ENCODE assay signal across 23 mouse cellular contexts in genomic region chr4:127763736-127764135, GRCm38 (mm10).
DNase-seq lines count a peak whose midpoint lies in the region; ATAC-seq lines count a peak whose summit lies in the region.
"Had no signal": no experiment of that assay in that cellular context is flagged by ENCODE, and none has a peak within 500 bp of the region (broad histone marks: within the 10 kb centered on the region; RNA-seq: fewer than 3 reads in every experiment).

No protein-coding gene starts in this region.

- no peaks in the 10 kb centered on the region for H3K27me3 ChIP-seq in hindbrain, embryonic 13.5 days
- H3K27me3 ChIP-seq: embryonic facial prominence, embryonic 15.5 days; heart, embryonic 13.5 days; limb, embryonic 13.5 days; neural tube, embryonic 12.5 days had no signal

- H3K36me3 ChIP-seq in hindbrain, embryonic 13.5 days, result no peaks in the 10 kb centered on the region
- H3K36me3 ChIP-seq: embryonic facial prominence, embryonic 15.5 days; forebrain, embryonic 10.5 days; heart, embryonic 13.5 days; limb, embryonic 13.5 days; neural tube, embryonic 12.5 days had no signal

- peak; percentile 7 to 9 for DNase-seq in frontal cortex, postnatal 25 days (ENCODE audit: low spot score in 2 of 2)
- DNase-seq in left cerebral cortex, adult 18-20 months (ENCODE audit: low spot score in 2 of 2), result peak; percentile 51 to 68
- DNase-seq in right cerebral cortex, adult 2 months (ENCODE audit: low spot score in 2 of 2), result peak; percentile 65 to 71
- no peak for DNase-seq in adrenal gland, postnatal 10 days
- no peak for DNase-seq in cerebellum, postnatal 25 days
- no peak for DNase-seq in ovary, postnatal 36 days (ENCODE audit: low spot score)
- DNase-seq: adrenal gland, postnatal 14 days; cerebellum, adult 9-11 months; embryo, embryonic 11 days; heart, postnatal 36 days; kidney, adult 2 months; kidney, postnatal 36 days; lung, postnatal 10 days; spleen, adult 18-20 months; thymus, postnatal 14 days had no signal

- 88% methylated on average over 5 of the region's 5 CpGs for WGBS in hindbrain, embryonic 13.5 days

- no peak overlapping the region for H3K4me2 ChIP-seq in hindbrain, embryonic 13.5 days
- H3K4me2 ChIP-seq: embryonic facial prominence, embryonic 15.5 days; heart, embryonic 13.5 days; limb, embryonic 13.5 days; neural tube, embryonic 12.5 days had no signal

- H3K27ac ChIP-seq in hindbrain, embryonic 13.5 days, result no peak overlapping the region
- H3K27ac ChIP-seq: embryonic facial prominence, embryonic 15.5 days; forebrain, embryonic 10.5 days; heart, embryonic 13.5 days; limb, embryonic 13.5 days; liver, embryonic 14.5 days; neural tube, embryonic 12.5 days had no signal

- H3K4me1 ChIP-seq in hindbrain, embryonic 13.5 days (replicated peaks), result no peaks in the 10 kb centered on the region
- H3K4me1 ChIP-seq: embryonic facial prominence, embryonic 15.5 days; forebrain, embryonic 10.5 days; heart, embryonic 13.5 days; limb, embryonic 13.5 days; neural tube, embryonic 12.5 days had no signal

- peak; percentile 95 for ATAC-seq in frontal cortex, adult (ENCODE audit: low TSS enrichment)
- ATAC-seq in hindbrain, embryonic 13.5 days (ENCODE audit: low FRiP score), result no peak

- H3K9ac ChIP-seq in hindbrain, embryonic 13.5 days, result no peak overlapping the region
- H3K9ac ChIP-seq: embryonic facial prominence, embryonic 15.5 days; heart, embryonic 13.5 days; limb, embryonic 13.5 days; liver, embryonic 14.5 days; neural tube, embryonic 12.5 days had no signal

- no peak overlapping the region for H3K4me3 ChIP-seq in hindbrain, embryonic 13.5 days
- H3K4me3 ChIP-seq: embryonic facial prominence, embryonic 15.5 days; forebrain, embryonic 10.5 days; heart, embryonic 13.5 days; limb, embryonic 13.5 days; neural tube, embryonic 12.5 days had no signal

- no peaks in the 10 kb centered on the region for H3K9me3 ChIP-seq in hindbrain, embryonic 13.5 days
- H3K9me3 ChIP-seq: embryonic facial prominence, embryonic 15.5 days; forebrain, embryonic 10.5 days; heart, embryonic 13.5 days; limb, embryonic 13.5 days; neural tube, embryonic 12.5 days had no signal

Comparison
In these comparisons a context has a peak if more than half of its experiments do, and no peak if none do; other contexts are left out.
1. DNase-seq: peak in frontal cortex, postnatal 25 days (2 of 2), left cerebral cortex, adult 18-20 months (2 of 2) and right cerebral cortex, adult 2 months (2 of 2); none in adrenal gland, postnatal 10 days (single experiment), cerebellum, postnatal 25 days (0 of 2) and ovary, postnatal 36 days (single experiment).